Mouse (Mus musculus): ENCODE data around the gene Aco2. TPM values are rescaled to one million over a fixed set of nuclear protein-coding genes. Genes with fewer than 3 reads are reported as not detected.
A peak's percentile ranks its signal among the peaks of the same experiment; 100 is the strongest.

The Aco2 gene
- polyA plus RNA-seq, 1 experiment from 2014 or later = 252 TPM

- Histone ChIP-seq H3K9me3 (no peaks in the 10 kb centered on the region), H3K4me3 (peak within 1 kb of the TSS; percentile 92), H3K27me3 (no peaks in the 10 kb centered on the region), H3K36me3 (peaks cover under 1% of the 10 kb centered on the region; the same call in 1 of the 2 replicates), H3K9ac (peak within 1 kb of the TSS; percentile 90), H3K4me2 (peak within 1 kb of the TSS; percentile 94), H3K27ac (replicated peaks) (peak within 1 kb of the TSS; percentile 96), H3K4me1 (replicated peaks) (peaks cover 41% of the 10 kb centered on the region)
- 0 out of 2 replicates have a peak, but pooled peaks have one; percentile 2 for ATAC-seq (ENCODE audit: low read depth)
- WGBS = under 1% methylated on average over 44 of the region's 44 CpGs
Measured at GRCm38 (mm10) chr15:81858517-81859329, 13.4 kb upstream of the Aco2 start, which contains the start of gene Tob2. Gene Tob2, minus strand, starts transcription at chr15:81858796.

- no peaks in the 10 kb centered on the region for H3K27me3 ChIP-seq
- H3K4me1 ChIP-seq (replicated peaks) = peaks cover 40% of the 10 kb centered on the region
- peaks cover 10% of the 10 kb centered on the region for H3K36me3 ChIP-seq
- peak overlapping the region; percentile 90 for H3K9ac ChIP-seq
- no peaks in the 10 kb centered on the region for H3K9me3 ChIP-seq
- peak overlapping the region; percentile 94 for H3K4me2 ChIP-seq
- whole genome bisulfite sequencing = under 1% methylated on average over 39 of the region's 39 CpGs
- peak overlapping the region; percentile 92 for H3K4me3 ChIP-seq
- peak; percentile 82 for ATAC-seq (ENCODE audit: low read depth)
- peak overlapping the region; percentile 96 for H3K27ac ChIP-seq (replicated peaks)
Measured at GRCm38 (mm10) chr15:81859330-81860255, 12.5 kb upstream of the Aco2 start.

- Histone ChIP-seq H3K4me3 (peak overlapping the region; percentile 92; the same call in 1 of the 2 replicates), H3K9ac (peak overlapping the region; percentile 22; the same call in 1 of the 2 replicates)
Measured at GRCm38 (mm10) chr15:81860471-81861135, 11.5 kb upstream of the Aco2 start.

DNA sequence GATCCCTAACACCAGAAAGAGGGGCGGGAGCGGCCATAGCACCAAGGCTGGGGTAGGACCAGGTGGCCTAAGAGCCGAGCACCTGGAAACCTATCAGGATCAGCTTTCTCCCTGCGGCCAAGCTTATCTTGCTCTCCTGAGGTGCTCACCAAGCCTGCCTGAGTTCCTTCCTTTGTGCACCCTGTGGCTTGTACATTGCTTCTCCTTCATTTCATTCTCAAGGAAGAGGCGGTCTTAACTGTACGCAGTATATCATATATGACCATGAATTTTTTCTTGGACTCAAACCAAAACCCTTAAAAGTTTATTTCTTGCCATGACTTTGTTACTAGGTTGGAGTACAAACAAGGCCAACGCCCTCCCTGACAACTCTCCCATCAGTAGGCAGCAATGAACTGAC lies 7.9 kb upstream of the Aco2 start:
- H3K4me1 ChIP-seq (replicated peaks) = peaks cover 5% of the 10 kb centered on the region; the same call in 1 of the 2 replicates
- H3K9me3 ChIP-seq = no peaks in the 10 kb centered on the region
- no peaks in the 10 kb centered on the region for H3K27me3 ChIP-seq
- 94% methylated on average over 7 of the region's 7 CpGs for WGBS
- ATAC-seq (ENCODE audit: low read depth) = no peak
- no peak overlapping the region for H3K4me3 ChIP-seq
- no peak overlapping the region for H3K9ac ChIP-seq
- H3K36me3 ChIP-seq = peaks cover 55% of the 10 kb centered on the region
- no peak overlapping the region for H3K27ac ChIP-seq (replicated peaks)
- no peak overlapping the region for H3K4me2 ChIP-seq

More at GRCm38 (mm10) chr15:81860471-81861135, 11.5 kb upstream of the Aco2 start:
- Histone ChIP-seq H3K27me3 (no peaks in the 10 kb centered on the region), H3K9me3 (no peaks in the 10 kb centered on the region), H3K4me2 (peak overlapping the region; percentile 94), H3K27ac (replicated peaks) (peak overlapping the region; percentile 69), H3K4me1 (replicated peaks) (peaks cover 30% of the 10 kb centered on the region), H3K36me3 (peaks cover 19% of the 10 kb centered on the region)
- 41% methylated on average over 8 of the region's 8 CpGs for WGBS
- ATAC-seq (ENCODE audit: low read depth) = no peak

GRCm38 (mm10) chr15:81869985-81870384 lies 2.1 kb upstream of the Aco2 start:
- no peak overlapping the region for H3K4me2 ChIP-seq
- no peak overlapping the region for H3K27ac ChIP-seq (replicated peaks)
- no peak overlapping the region for H3K4me3 ChIP-seq
- peaks cover 28% of the 10 kb centered on the region for H3K4me1 ChIP-seq (replicated peaks)
- H3K36me3 ChIP-seq = peaks cover 57% of the 10 kb centered on the region
- H3K27me3 ChIP-seq = no peaks in the 10 kb centered on the region
- ATAC-seq (ENCODE audit: low read depth) = no peak
- no peak overlapping the region for H3K9ac ChIP-seq
- WGBS = 96% methylated on average over 5 of the region's 5 CpGs
- no peaks in the 10 kb centered on the region for H3K9me3 ChIP-seq

- WGBS = under 1% methylated on average over 30 of the region's 30 CpGs
Measured at GRCm38 (mm10) chr15:81871604-81872261, 376 bp upstream of the Aco2 start, which contains the start of gene Phf5a. Gene Phf5a, minus strand, starts transcription at chr15:81871911.

GRCm38 (mm10) chr15:81879531-81880401 lies 7.7 kb downstream of the Aco2 start:
- Histone ChIP-seq H3K27me3 (no peaks in the 10 kb centered on the region), H3K27ac (replicated peaks) (peak overlapping the region; percentile 93), H3K4me1 (replicated peaks) (peaks cover 46% of the 10 kb centered on the region), H3K9ac (peak overlapping the region; percentile 9; the same call in 1 of the 2 replicates), H3K9me3 (no peaks in the 10 kb centered on the region), H3K4me3 (no peak overlapping the region), H3K4me2 (peak overlapping the region; percentile 31), H3K36me3 (no peaks in the 10 kb centered on the region)
- WGBS = 32% methylated on average over 5 of the region's 5 CpGs
- ATAC-seq (ENCODE audit: low read depth) = peak; percentile 92

More at GRCm38 (mm10) chr15:81871604-81872261, 376 bp upstream of the Aco2 start, which contains the start of gene Phf5a:
- no peaks in the 10 kb centered on the region for H3K27me3 ChIP-seq
- ATAC-seq (ENCODE audit: low read depth) = peak; percentile 89
- peaks cover 28% of the 10 kb centered on the region for H3K4me1 ChIP-seq (replicated peaks)
- peak within 1 kb of the TSS; percentile 92 for H3K9ac ChIP-seq
- H3K36me3 ChIP-seq = peaks cover 40% of the 10 kb centered on the region
- peak within 1 kb of the TSS; percentile 98 for H3K27ac ChIP-seq (replicated peaks)
- H3K4me3 ChIP-seq = peak within 1 kb of the TSS; percentile 97
- peak within 1 kb of the TSS; percentile 95 for H3K4me2 ChIP-seq
- no peaks in the 10 kb centered on the region for H3K9me3 ChIP-seq

GRCm38 (mm10) chr15:81882348-81882747 lies 10.2 kb downstream of the Aco2 start:
- ATAC-seq (ENCODE audit: low read depth) = no peak
- no peak overlapping the region for H3K27ac ChIP-seq (replicated peaks)
- H3K27me3 ChIP-seq = no peaks in the 10 kb centered on the region
- peaks cover 44% of the 10 kb centered on the region for H3K4me1 ChIP-seq (replicated peaks)
- no peaks in the 10 kb centered on the region for H3K9me3 ChIP-seq
- no peak overlapping the region for H3K4me2 ChIP-seq
- 94% methylated on average over 3 of the region's 3 CpGs for whole genome bisulfite sequencing
- H3K4me3 ChIP-seq = no peak overlapping the region
- no peak overlapping the region for H3K9ac ChIP-seq
- no peaks in the 10 kb centered on the region for H3K36me3 ChIP-seq

DNA sequence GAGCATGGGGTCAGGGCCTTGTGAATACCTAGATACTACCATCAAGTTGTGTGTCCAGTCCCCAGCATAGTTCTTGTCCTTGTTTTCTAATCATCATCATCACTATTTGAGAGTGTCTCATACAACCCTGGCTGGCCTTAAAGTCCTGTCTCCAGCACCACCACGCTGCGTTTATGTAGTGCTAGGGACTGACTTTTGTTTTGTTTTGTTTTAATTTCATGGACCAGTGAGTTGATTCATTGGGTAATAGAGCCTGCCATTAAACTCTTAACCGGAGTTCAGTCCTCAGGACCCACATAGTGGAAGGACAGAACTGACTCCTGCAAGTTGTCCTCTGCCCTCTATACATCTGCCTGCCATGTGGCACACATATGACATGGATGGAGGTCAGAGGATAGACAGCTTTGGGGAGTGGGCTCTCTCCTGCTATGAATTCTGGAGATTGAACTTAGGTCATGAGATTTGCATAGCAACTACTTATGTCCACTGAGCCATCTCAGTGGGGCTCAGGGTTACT lies 13.4 kb downstream of the Aco2 start:
- Histone ChIP-seq H3K9ac (no peak overlapping the region), H3K27me3 (no peaks in the 10 kb centered on the region), H3K36me3 (peaks cover 18% of the 10 kb centered on the region), H3K4me1 (replicated peaks) (peaks cover 19% of the 10 kb centered on the region), H3K27ac (replicated peaks) (no peak overlapping the region), H3K4me3 (no peak overlapping the region), H3K4me2 (no peak overlapping the region), H3K9me3 (no peaks in the 10 kb centered on the region)
- 61% methylated on average over 3 of the region's 3 CpGs for WGBS
- no peak for ATAC-seq (ENCODE audit: low read depth)

Data from neural tube, embryonic 13.5 days (tissue).